Mouse (Mus musculus) CH12.LX (cell line): ENCODE measurements around the gene Cbx8.

Experiments used
- CTCF ChIP-seq, 2 experiments: IDR thresholded peaks in 1 of 2; conservative IDR thresholded peaks in 1 of 2; 2 replicates each; pipeline ENCODE4 v1.5.1; 2011 to 2012; ENCODE audit warnings: low read depth in 2 of 2, low read length in 2 of 2, improper control_type of control experiment in 1 of 2, inconsistent platforms in 1 of 2, mild to moderate bottlenecking in 1 of 2, moderate library complexity in 1 of 2
- EP300 ChIP-seq: IDR thresholded peaks from 2 replicates; pipeline ENCODE4 v1.6.1; 2011; ENCODE audit warnings: low read length, improper control_type of control experiment
- IRF4 ChIP-seq: IDR thresholded peaks from 2 replicates; pipeline ENCODE4 v1.6.1; 2014; ENCODE audit warnings: low read depth, mild to moderate bottlenecking, inconsistent platforms, low read length, improper control_type of control experiment

- TF ChIP-seq EP300 (no peak), CTCF (conservative IDR thresholded peaks at IDR 0.05 in 1 of 2, IDR thresholded peaks at IDR 0.05 in 1 of 2; ENCODE audit: low read depth in 2 of 2, low read length in 2 of 2) (no peak), IRF4 (peak; percentile 7; the same call in 1 of the 2 replicates)
Observed at GRCm38 (mm10) chr11:119056301-119057211, 15.8 kb upstream of the Cbx8 start.
